Mouse (Mus musculus) midbrain, embryonic 15.5 days (tissue): ENCODE data around the gene Pdzd2. TPM values are rescaled to one million over a fixed set of nuclear protein-coding genes. Genes with fewer than 3 reads are reported as not detected.

Source experiments
- ATAC-seq: fragments of 200-750 bp; cut with Nextera tagmentation; replicated peaks from 2 replicates; pipeline ENCODE4 v1.8.0; 2017; ENCODE audit warnings: moderate TSS enrichment
- H3K27ac ChIP-seq: fragments of 300-500 bp; sonication (generic); 2 replicates; pipeline ENCODE4 v1.5.1; 2015; ENCODE audit warnings: mild to moderate bottlenecking, inconsistent platforms
- H3K27me3 ChIP-seq: fragments of 300-500 bp; sonication (generic); replicated peaks from 2 replicates; pipeline ENCODE4 v1.6.1; 2015; ENCODE audit warnings: inconsistent platforms
- H3K36me3 ChIP-seq: fragments of 300-500 bp; sonication (generic); replicated peaks from 2 replicates; pipeline ENCODE4 v1.6.1; 2015; ENCODE audit warnings: inconsistent platforms
- H3K4me1 ChIP-seq: fragments of 300-500 bp; sonication (generic); 2 replicates; pipeline ENCODE4 v1.6.1; 2015; ENCODE audit warnings: inconsistent platforms
- H3K4me2 ChIP-seq: fragments of 300-500 bp; sonication (generic); 2 replicates; pipeline ENCODE4 v1.6.1; 2015; ENCODE audit warnings: inconsistent platforms, mild to moderate bottlenecking, moderate library complexity
- H3K4me3 ChIP-seq: fragments of 300-500 bp; sonication (generic); 2 replicates; pipeline ENCODE4 v1.5.1; 2015; ENCODE audit warnings: mild to moderate bottlenecking, inconsistent platforms
- H3K9ac ChIP-seq: fragments of 300-500 bp; sonication (generic); 2 replicates; pipeline ENCODE4 v1.6.1; 2015; ENCODE audit warnings: mild to moderate bottlenecking, inconsistent platforms
- H3K9me3 ChIP-seq: fragments of 300-500 bp; sonication (generic); 2 replicates; pipeline ENCODE4 v1.6.1; 2016; ENCODE audit warnings: inconsistent platforms
- WGBS: fragments of 180-500 bp; shearing (Covaris S2); methylation state at CpG from one replicate; pipeline ENCODE4 v1.1.7; 2015; ENCODE audit warnings: mixed read lengths; 5-methylcytosine and 5-hydroxymethylcytosine counted together
- polyA plus RNA-seq: library from polyadenylated mRNA; unstranded; fragments of >200 nt; fragmentation: Nextera tagmentation; extraction: Ambion mirVana; gene quantifications from 2 replicates; pipeline ENCODE4 v1.2.1, GENCODE M21; 2015

Gene Pdzd2
- polyA plus RNA-seq, 1 experiment from 2014 or later, result 17.5 TPM

- ATAC-seq, result no peak
These were observed 207.2 kb downstream of the Pdzd2 start for GRCm38 (mm10) chr15:12532568-12532967.

DNA sequence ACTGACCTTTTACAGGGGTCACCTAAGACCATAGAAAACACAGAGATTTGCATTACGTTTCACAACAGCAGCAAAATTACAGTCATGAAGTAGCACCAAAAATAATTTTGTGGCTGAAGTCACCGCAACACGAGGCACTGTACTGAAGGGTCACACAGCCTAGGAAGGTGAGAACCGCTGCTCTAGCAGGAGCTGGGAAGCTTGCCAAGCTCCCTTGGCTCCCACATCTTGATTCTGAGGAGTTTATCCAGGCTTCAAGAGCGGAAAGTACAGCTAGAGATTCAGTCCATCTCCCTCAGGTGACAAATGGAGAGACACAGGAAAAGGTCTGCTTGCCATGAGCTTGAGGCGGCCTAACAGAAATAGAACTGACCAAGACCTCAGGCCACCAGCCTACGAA, 216.9 kb downstream of the Pdzd2 start:
- ATAC-seq, result no peak
- H3K4me2 ChIP-seq, result no peak overlapping the region
- no peak overlapping the region for H3K4me3 ChIP-seq
- no peaks in the 10 kb centered on the region for H3K27me3 ChIP-seq
- WGBS, result 85% methylated on average over 7 of the region's 7 CpGs
- H3K9ac ChIP-seq, result no peak overlapping the region
- H3K27ac ChIP-seq, result no peak overlapping the region
- H3K36me3 ChIP-seq, result no peaks in the 10 kb centered on the region
- no peaks in the 10 kb centered on the region for H3K9me3 ChIP-seq
- H3K4me1 ChIP-seq, result peaks cover 13% of the 10 kb centered on the region

More at GRCm38 (mm10) chr15:12532568-12532967, 207.2 kb downstream of the Pdzd2 start:
- Histone ChIP-seq H3K27me3 (no peaks in the 10 kb centered on the region), H3K36me3 (no peaks in the 10 kb centered on the region), H3K4me1 (no peaks in the 10 kb centered on the region), H3K9ac (no peak overlapping the region), H3K27ac (no peak overlapping the region), H3K4me3 (no peak overlapping the region), H3K9me3 (no peaks in the 10 kb centered on the region), H3K4me2 (no peak overlapping the region)
- whole genome bisulfite sequencing, result 90% methylated on average over 4 of the region's 4 CpGs

- Histone ChIP-seq H3K9ac (no peak overlapping the region), H3K27me3 (no peaks in the 10 kb centered on the region), H3K9me3 (no peaks in the 10 kb centered on the region), H3K36me3 (no peaks in the 10 kb centered on the region), H3K27ac (0 out of 2 replicates have a peak overlapping the region, but pooled peaks have one; percentile 1), H3K4me3 (no peak overlapping the region), H3K4me1 (peaks cover 13% of the 10 kb centered on the region), H3K4me2 (no peak overlapping the region)
- peak; percentile 51 for ATAC-seq
- 52% methylated on average over 9 of the region's 9 CpGs for WGBS
These were observed 219.4 kb downstream of the Pdzd2 start for GRCm38 (mm10) chr15:12520292-12520691.

GRCm38 (mm10) chr15:12518370-12518973, 221.3 kb downstream of the Pdzd2 start:
- no peak overlapping the region for H3K4me2 ChIP-seq
- no peak overlapping the region for H3K9ac ChIP-seq
- H3K4me1 ChIP-seq, result peaks cover 13% of the 10 kb centered on the region
- H3K27me3 ChIP-seq, result no peaks in the 10 kb centered on the region
- H3K9me3 ChIP-seq, result no peaks in the 10 kb centered on the region
- no peak overlapping the region for H3K27ac ChIP-seq
- no peak overlapping the region for H3K4me3 ChIP-seq
- 47% methylated on average over 14 of the region's 14 CpGs for WGBS
- no peak for ATAC-seq
- H3K36me3 ChIP-seq, result no peaks in the 10 kb centered on the region

DNA sequence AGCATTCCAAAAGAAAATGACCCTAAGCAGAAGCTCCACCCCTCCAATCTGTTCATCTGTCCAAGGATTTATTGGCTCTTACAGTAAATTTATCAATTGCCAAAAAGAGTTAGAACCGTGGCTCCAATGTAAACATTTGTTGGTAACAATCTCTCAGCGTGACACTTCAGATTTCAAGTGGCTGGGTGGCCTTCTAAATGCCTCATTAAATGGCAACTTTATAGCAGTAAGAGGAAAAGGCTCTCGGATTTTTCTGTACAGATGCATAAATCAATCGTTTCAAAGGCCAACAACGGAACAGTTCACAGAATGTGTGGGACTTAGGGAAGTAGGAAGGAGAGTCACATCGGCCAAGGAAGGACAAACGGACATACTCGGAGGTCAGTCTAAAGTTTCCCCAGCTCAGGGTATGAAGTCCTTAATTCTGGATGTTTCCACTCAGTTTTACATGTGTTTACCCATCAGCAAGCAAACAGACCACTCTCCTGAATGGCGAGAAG, 222.4 kb downstream of the Pdzd2 start:
- Histone ChIP-seq H3K9me3 (no peaks in the 10 kb centered on the region), H3K4me3 (no peak overlapping the region), H3K4me2 (no peak overlapping the region), H3K27ac (no peak overlapping the region), H3K9ac (no peak overlapping the region), H3K4me1 (peaks cover 13% of the 10 kb centered on the region), H3K36me3 (no peaks in the 10 kb centered on the region), H3K27me3 (no peaks in the 10 kb centered on the region)
- no peak for ATAC-seq
- WGBS, result 85% methylated on average over 9 of the region's 9 CpGs

GRCm38 (mm10) chr15:12515272-12515844, 224.4 kb downstream of the Pdzd2 start:
- no peaks in the 10 kb centered on the region for H3K9me3 ChIP-seq
- H3K4me1 ChIP-seq, result peaks cover 6% of the 10 kb centered on the region
- H3K4me2 ChIP-seq, result no peak overlapping the region
- ATAC-seq, result 0 out of 2 replicates have a peak, but pooled peaks have one; percentile 26
- H3K4me3 ChIP-seq, result no peak overlapping the region
- no peaks in the 10 kb centered on the region for H3K36me3 ChIP-seq
- H3K27me3 ChIP-seq, result no peaks in the 10 kb centered on the region
- H3K27ac ChIP-seq, result no peak overlapping the region
- 62% methylated on average over 9 of the region's 9 CpGs for WGBS
- no peak overlapping the region for H3K9ac ChIP-seq

GRCm38 (mm10) chr15:12513526-12513925, 226.2 kb downstream of the Pdzd2 start:
- ATAC-seq, result no peak
- H3K27ac ChIP-seq, result no peak overlapping the region
- H3K27me3 ChIP-seq, result no peaks in the 10 kb centered on the region
- peaks cover 5% of the 10 kb centered on the region for H3K4me1 ChIP-seq
- H3K4me2 ChIP-seq, result no peak overlapping the region
- WGBS, result 70% methylated on average over 9 of the region's 9 CpGs
- no peaks in the 10 kb centered on the region for H3K36me3 ChIP-seq
- no peak overlapping the region for H3K4me3 ChIP-seq
- H3K9ac ChIP-seq, result no peak overlapping the region
- H3K9me3 ChIP-seq, result no peaks in the 10 kb centered on the region

- 94% methylated on average over 10 of the region's 10 CpGs for WGBS
- no peak overlapping the region for H3K27ac ChIP-seq
- H3K4me3 ChIP-seq, result no peak overlapping the region
- ATAC-seq, result no peak
- H3K4me2 ChIP-seq, result no peak overlapping the region
- H3K4me1 ChIP-seq, result peaks cover 14% of the 10 kb centered on the region
- no peaks in the 10 kb centered on the region for H3K9me3 ChIP-seq
- H3K36me3 ChIP-seq, result no peaks in the 10 kb centered on the region
- no peaks in the 10 kb centered on the region for H3K27me3 ChIP-seq
- no peak overlapping the region for H3K9ac ChIP-seq
These were observed 230.9 kb downstream of the Pdzd2 start for GRCm38 (mm10) chr15:12508765-12509377.

GRCm38 (mm10) chr15:12507523-12507922, 232.2 kb downstream of the Pdzd2 start:
- no peaks in the 10 kb centered on the region for H3K27me3 ChIP-seq
- peaks cover 16% of the 10 kb centered on the region for H3K4me1 ChIP-seq
- no peak overlapping the region for H3K4me3 ChIP-seq
- WGBS, result 73% methylated on average over 4 of the region's 4 CpGs
- ATAC-seq, result no peak
- no peaks in the 10 kb centered on the region for H3K36me3 ChIP-seq
- H3K9ac ChIP-seq, result no peak overlapping the region
- H3K9me3 ChIP-seq, result no peaks in the 10 kb centered on the region
- H3K27ac ChIP-seq, result no peak overlapping the region
- no peak overlapping the region for H3K4me2 ChIP-seq

GRCm38 (mm10) chr15:12506514-12506913, 233.2 kb downstream of the Pdzd2 start:
- WGBS, result 50% methylated on average over 10 of the region's 10 CpGs
- ATAC-seq, result peak; percentile 43; the same call in 1 of the 2 replicates
- Histone ChIP-seq H3K36me3 (no peaks in the 10 kb centered on the region), H3K4me3 (no peak overlapping the region), H3K9ac (no peak overlapping the region), H3K4me2 (0 out of 2 replicates have a peak overlapping the region, but pooled peaks have one; percentile 3), H3K9me3 (no peaks in the 10 kb centered on the region), H3K27ac (0 out of 2 replicates have a peak overlapping the region, but pooled peaks have one; percentile 31), H3K27me3 (no peaks in the 10 kb centered on the region), H3K4me1 (peaks cover 23% of the 10 kb centered on the region)

DNA sequence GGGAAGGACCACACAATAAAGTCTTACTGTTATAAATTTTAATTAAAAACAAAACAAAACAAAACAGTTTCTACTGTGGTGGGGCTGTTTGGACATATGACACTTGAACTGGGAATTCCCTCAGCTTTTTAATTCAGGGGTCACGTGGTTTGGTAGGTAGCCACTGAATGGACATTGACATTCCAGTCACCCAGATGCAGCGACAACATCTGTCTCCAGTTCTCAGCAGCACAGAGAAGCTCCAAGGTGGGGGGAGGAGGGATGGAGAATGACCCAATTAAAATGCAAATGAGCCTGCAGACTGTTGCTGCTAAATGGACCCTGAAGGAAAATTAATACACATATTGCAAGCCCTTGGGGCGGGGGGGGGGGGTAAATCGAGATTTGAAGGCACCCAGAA, 233.6 kb downstream of the Pdzd2 start:
- H3K4me3 ChIP-seq, result no peak overlapping the region
- 26% methylated on average over 4 of the region's 4 CpGs for WGBS
- H3K9me3 ChIP-seq, result no peaks in the 10 kb centered on the region
- no peaks in the 10 kb centered on the region for H3K27me3 ChIP-seq
- ATAC-seq, result peak; percentile 65
- H3K27ac ChIP-seq, result no peak overlapping the region
- 0 out of 2 replicates have a peak overlapping the region, but pooled peaks have one; percentile 3 for H3K4me2 ChIP-seq
- no peaks in the 10 kb centered on the region for H3K36me3 ChIP-seq
- H3K4me1 ChIP-seq, result peaks cover 26% of the 10 kb centered on the region
- H3K9ac ChIP-seq, result no peak overlapping the region

GRCm38 (mm10) chr15:12505556-12505955, 234.2 kb downstream of the Pdzd2 start:
- Histone ChIP-seq H3K27me3 (no peaks in the 10 kb centered on the region), H3K4me3 (no peak overlapping the region), H3K36me3 (no peaks in the 10 kb centered on the region), H3K9me3 (no peaks in the 10 kb centered on the region), H3K4me1 (peaks cover 31% of the 10 kb centered on the region), H3K9ac (no peak overlapping the region), H3K4me2 (no peak overlapping the region), H3K27ac (no peak overlapping the region)
- ATAC-seq, result peak; percentile 32; the same call in 1 of the 2 replicates
- WGBS, result 37% methylated on average over 11 of the region's 11 CpGs
